ENCODE assay signal across 17 mouse cellular contexts in the genomic region with DNA sequence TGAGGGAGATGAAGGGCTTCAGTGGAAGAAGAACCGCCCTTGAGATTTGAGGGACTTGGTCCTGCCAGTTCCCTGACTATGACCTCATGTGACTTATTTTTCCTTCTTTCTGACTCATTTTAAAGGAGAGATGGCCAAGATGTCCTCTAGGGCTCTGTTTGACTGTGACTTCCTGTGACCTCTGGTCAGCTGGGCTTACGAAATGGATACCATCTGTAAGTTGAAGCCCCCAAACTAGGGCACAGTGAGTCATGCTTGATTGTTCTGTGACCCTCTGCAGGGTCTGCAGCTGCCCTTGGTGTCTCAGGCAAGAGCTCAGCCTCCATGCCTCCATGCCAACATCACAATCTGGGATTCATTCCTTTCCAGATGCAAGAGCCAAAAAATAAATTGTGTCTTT.
DNase-seq lines count a peak whose midpoint lies in the region; ATAC-seq and TF ChIP-seq lines count a peak whose summit lies in the region.
"Had no signal": no experiment of that assay in that cellular context is flagged by ENCODE, and none has a peak within 500 bp of the region (broad histone marks: within the 10 kb centered on the region; RNA-seq: fewer than 3 reads in every experiment).

No protein-coding gene starts in this region.

- no peak overlapping the region for H3K4me2 ChIP-seq in heart, embryonic 11.5 days
- H3K4me2 ChIP-seq in stomach, postnatal 0 days (replicated peaks; ENCODE audit: low read depth): no peak overlapping the region
- H3K4me2 ChIP-seq: forebrain, embryonic 12.5 days; hindbrain, embryonic 13.5 days; intestine, embryonic 15.5 days; kidney, embryonic 15.5 days; midbrain, embryonic 15.5 days had no signal

- no peaks in the 10 kb centered on the region for H3K27me3 ChIP-seq in heart, adult 2 months (ENCODE audit: control insufficient read depth, insufficient read depth, low read length)
- no peaks in the 10 kb centered on the region for H3K27me3 ChIP-seq in heart, embryonic 11.5 days (ENCODE audit: control insufficient read depth, insufficient read depth, low read length)
- H3K27me3 ChIP-seq in limb, embryonic 10.5 days (ENCODE audit: low read depth, poor library complexity, severe bottlenecking): no peaks in the 10 kb centered on the region
- no peaks in the 10 kb centered on the region for H3K27me3 ChIP-seq in stomach, postnatal 0 days (ENCODE audit: control insufficient read depth, insufficient read depth, low read length)
- H3K27me3 ChIP-seq: forebrain, embryonic 12.5 days; hindbrain, embryonic 13.5 days; intestine, embryonic 15.5 days; kidney, embryonic 15.5 days; midbrain, embryonic 15.5 days had no signal

- ATAC-seq in heart, embryonic 11.5 days (replicated peaks; ENCODE audit: insufficient number of reproducible peaks, low FRiP score, low TSS enrichment): no peak
- no peak for ATAC-seq in stomach, postnatal 0 days (ENCODE audit: low FRiP score, low TSS enrichment)
- ATAC-seq: intestine, embryonic 15.5 days; midbrain, embryonic 15.5 days had no signal

- 68% methylated on average over 2 of the region's 2 CpGs for WGBS in heart, adult 2 months
- WGBS in heart, embryonic 11.5 days (ENCODE audit: insufficient replicate concordance): 76% methylated on average over 2 of the region's 2 CpGs
- 73% methylated on average over 2 of the region's 2 CpGs for WGBS in limb, embryonic 10.5 days
- 79% methylated on average over 2 of the region's 2 CpGs for WGBS in stomach, postnatal 0 days

- peaks cover 16% of the 10 kb centered on the region for H3K4me1 ChIP-seq in heart, adult 2 months (ENCODE audit: control insufficient read depth, insufficient read depth, low read length)
- H3K4me1 ChIP-seq in heart, embryonic 11.5 days (ENCODE audit: control insufficient read depth, insufficient read depth, low read length): peaks cover 28% of the 10 kb centered on the region
- H3K4me1 ChIP-seq in limb, embryonic 10.5 days: peaks cover 33% of the 10 kb centered on the region
- H3K4me1 ChIP-seq in stomach, postnatal 0 days (replicated peaks; ENCODE audit: control insufficient read depth, insufficient read depth): no peaks in the 10 kb centered on the region
- H3K4me1 ChIP-seq: forebrain, embryonic 12.5 days; intestine, embryonic 15.5 days; kidney, embryonic 15.5 days; midbrain, embryonic 15.5 days had no signal

- no peaks in the 10 kb centered on the region for H3K79me2 ChIP-seq in heart, adult 2 months (replicated peaks; ENCODE audit: control insufficient read depth, insufficient read depth, low read length)

- peaks cover 8% of the 10 kb centered on the region for H3K36me3 ChIP-seq in heart, adult 2 months (ENCODE audit: control insufficient read depth, insufficient read depth, low read length)
- H3K36me3 ChIP-seq in heart, embryonic 11.5 days (ENCODE audit: control insufficient read depth, insufficient read depth, low read length): no peaks in the 10 kb centered on the region
- H3K36me3 ChIP-seq in limb, embryonic 10.5 days: no peaks in the 10 kb centered on the region
- no peaks in the 10 kb centered on the region for H3K36me3 ChIP-seq in stomach, postnatal 0 days (ENCODE audit: control insufficient read depth, insufficient read depth, low read length)
- H3K36me3 ChIP-seq: forebrain, embryonic 12.5 days; hindbrain, embryonic 13.5 days; intestine, embryonic 15.5 days; kidney, embryonic 15.5 days; midbrain, embryonic 15.5 days had no signal

- intact Hi-C loops in heart, adult 2 months (cut with DNase I): loop anchor here (2.0 kb wide), 1 partner anchor 48 kb away; no protein-coding TSS in a partner anchor

- no peak for TF ChIP-seq EP300 in heart, adult 2 months (IDR thresholded peaks at IDR 0.05; ENCODE audit: insufficient read depth, low read depth, low read length)
- no peak for TF ChIP-seq EP300 in stomach, postnatal 0 days (optimal IDR thresholded peaks at IDR 0.05)

- TF ChIP-seq POLR2A in heart, adult 2 months (IDR thresholded peaks at IDR 0.05; ENCODE audit: insufficient read depth, low read depth, low read length): no peak

- no peak overlapping the region for H3K9ac ChIP-seq in heart, adult 2 months (ENCODE audit: low read depth, low read length)
- H3K9ac ChIP-seq in heart, embryonic 11.5 days (ENCODE audit: low read depth, low read length): no peak overlapping the region
- H3K9ac ChIP-seq in stomach, postnatal 0 days (ENCODE audit: low read length): no peak overlapping the region
- H3K9ac ChIP-seq: forebrain, embryonic 12.5 days; hindbrain, embryonic 13.5 days; intestine, embryonic 15.5 days; kidney, embryonic 15.5 days; midbrain, embryonic 15.5 days had no signal

- H3K27ac ChIP-seq in heart, adult 2 months: peak overlapping the region; percentile 19; the same call in 1 of the 2 replicates
- no peak overlapping the region for H3K27ac ChIP-seq in heart, embryonic 11.5 days (ENCODE audit: low read depth, low read length)
- no peak overlapping the region for H3K27ac ChIP-seq in limb, embryonic 10.5 days
- no peak overlapping the region for H3K27ac ChIP-seq in stomach, postnatal 0 days (replicated peaks)
- H3K27ac ChIP-seq: forebrain, embryonic 12.5 days; hindbrain, embryonic 13.5 days; intestine, embryonic 15.5 days; kidney, embryonic 15.5 days; midbrain, embryonic 15.5 days had no signal

- no peak for TF ChIP-seq CTCF in heart, adult 2 months (IDR thresholded peaks at IDR 0.05)
- TF ChIP-seq CTCF in stomach, postnatal 0 days (IDR thresholded peaks at IDR 0.05; ENCODE audit: low read depth): no peak

- no peaks in the 10 kb centered on the region for H3K9me3 ChIP-seq in heart, embryonic 11.5 days (replicated peaks; ENCODE audit: control insufficient read depth, low read length)
- H3K9me3 ChIP-seq in limb, embryonic 10.5 days (replicated peaks): no peaks in the 10 kb centered on the region
- no peaks in the 10 kb centered on the region for H3K9me3 ChIP-seq in stomach, postnatal 0 days (ENCODE audit: control insufficient read depth, low read length)
- H3K9me3 ChIP-seq: forebrain, embryonic 12.5 days; hindbrain, embryonic 13.5 days; intestine, embryonic 15.5 days; kidney, embryonic 15.5 days; midbrain, embryonic 15.5 days had no signal

- no peak overlapping the region for H3K4me3 ChIP-seq in heart, adult 2 months
- H3K4me3 ChIP-seq in heart, embryonic 11.5 days (ENCODE audit: low read depth, low read length): no peak overlapping the region
- no peak overlapping the region for H3K4me3 ChIP-seq in limb, embryonic 10.5 days
- no peak overlapping the region for H3K4me3 ChIP-seq in stomach, postnatal 0 days (ENCODE audit: low read depth, low read length)
- H3K4me3 ChIP-seq: forebrain, embryonic 12.5 days; hindbrain, embryonic 13.5 days; intestine, embryonic 15.5 days; kidney, embryonic 15.5 days; midbrain, embryonic 15.5 days had no signal

- DNase-seq in heart, adult 2 months: peak; percentile 52 to 53
- DNase-seq in 3T3-L1 (ENCODE audit: low read depth, low spot score) (peak; percentile 65), adipocyte (ENCODE audit: low spot score) (peak; percentile 7)
- DNase-seq in heart, adult 9 months (ENCODE audit: low spot score in 2 of 2): peak; percentile 64 to 70
- no peak for DNase-seq in limb, embryonic 10.5 days (ENCODE audit: low spot score)
- no peak for DNase-seq in ovary, postnatal 14 days (ENCODE audit: low spot score)
- no peak for DNase-seq in stomach, postnatal 0 days (ENCODE audit: low spot score)
- DNase-seq: adrenal gland, adult 8-10 months; cerebellum, adult 11 months; right cerebral cortex, postnatal 14 days; thymus, postnatal 25 days had no signal

Comparison
In these comparisons a context has a peak if more than half of its experiments do, and no peak if none do; other contexts are left out.
1. DNase-seq: peak in heart, adult 2 months (2 of 2), 3T3-L1 (single experiment), adipocyte (single experiment) and heart, adult 9 months (2 of 2); none in limb, embryonic 10.5 days (single experiment), ovary, postnatal 14 days (single experiment) and stomach, postnatal 0 days (single experiment).